Mouse (Mus musculus) yolk sac, embryonic 10.5 days (tissue): ENCODE measurements at regions not wholly inside any gene's neighbourhood (a gene's known extent, or its start where the extent isn't known, plus 50 kb on each side); places are given as distances from the start of the nearest gene placed in this dataset.
A peak's percentile ranks its signal among the peaks of the same experiment; 100 is the strongest.
"Not testable (repeated sequence)": the region's sequence is repeated elsewhere in the genome, so short reads cannot be mapped to it uniquely, and the experiment has no call there.

Experiments
- DNase-seq: peaks from one replicate; pipeline ENCODE4 v3.0.0-alpha.2; 2017; ENCODE audit warnings: low spot score

DNA sequence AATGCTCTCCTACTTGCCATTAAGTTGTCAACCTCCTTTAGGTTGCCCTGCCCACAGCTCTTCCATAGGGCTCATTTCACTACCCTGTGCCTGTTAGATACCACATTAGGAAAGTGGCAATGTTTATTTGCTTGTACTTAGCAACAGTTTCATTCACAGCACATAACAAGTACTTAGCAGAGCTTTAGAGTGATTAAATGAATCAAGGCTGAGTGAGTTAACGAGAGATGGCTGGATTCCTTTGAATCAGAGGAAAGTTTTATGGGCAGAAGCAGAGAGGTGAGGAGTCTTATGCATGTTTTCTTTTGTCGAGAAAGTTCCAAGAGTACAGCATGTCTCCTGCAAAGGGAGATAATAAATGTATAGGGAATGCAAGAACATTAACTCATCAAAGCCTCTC lies 60.5 kb downstream of the Ptgs2 start:
- DNase-seq: no peak

- no peak for DNase-seq
Measured at GRCm38 (mm10) chr1:150164890-150165596, 65.2 kb downstream of the Ptgs2 start.

DNA sequence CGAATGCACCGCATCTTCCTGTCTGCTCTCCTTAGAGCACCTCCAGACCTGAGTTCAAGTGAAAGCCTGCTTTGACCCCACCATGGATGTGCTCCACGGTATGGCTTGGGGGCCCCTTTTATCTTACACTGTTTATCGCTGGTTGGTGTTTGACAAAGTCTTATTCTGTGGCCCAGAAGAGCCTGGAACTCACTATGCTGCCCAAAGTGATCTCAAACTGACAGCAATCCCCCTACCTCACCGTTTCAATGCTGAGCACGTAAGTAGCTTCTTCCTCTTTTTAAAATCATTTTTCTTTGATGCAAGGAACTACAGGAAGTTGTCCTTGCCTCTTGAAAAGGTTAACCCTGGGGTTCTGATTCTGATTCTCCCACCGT lies 65.8 kb downstream of the Ptgs2 start:
- no peak for DNase-seq

- no peak for DNase-seq
Measured at GRCm38 (mm10) chr1:150167172-150167571, 67.3 kb downstream of the Ptgs2 start.

DNA sequence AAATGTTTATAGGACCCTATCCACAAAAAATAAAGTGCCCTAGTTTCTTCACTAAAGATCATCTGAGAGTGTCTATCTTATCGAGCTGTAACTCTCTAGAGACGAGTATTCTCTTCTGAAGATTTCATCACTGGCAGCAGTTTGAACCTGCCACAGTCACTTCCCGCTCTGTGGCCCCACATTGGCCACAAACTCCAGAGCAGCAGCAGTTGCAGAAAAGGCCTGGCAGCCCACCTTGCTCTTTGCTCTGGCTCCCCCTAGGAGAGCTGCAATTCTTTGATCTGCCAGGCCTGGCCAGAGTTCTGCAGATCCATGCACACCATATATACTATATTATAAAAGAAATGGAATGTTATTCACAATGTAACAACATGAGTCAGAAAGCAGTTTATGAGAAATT lies 74.4 kb downstream of the Ptgs2 start:
- no peak for DNase-seq

DNA sequence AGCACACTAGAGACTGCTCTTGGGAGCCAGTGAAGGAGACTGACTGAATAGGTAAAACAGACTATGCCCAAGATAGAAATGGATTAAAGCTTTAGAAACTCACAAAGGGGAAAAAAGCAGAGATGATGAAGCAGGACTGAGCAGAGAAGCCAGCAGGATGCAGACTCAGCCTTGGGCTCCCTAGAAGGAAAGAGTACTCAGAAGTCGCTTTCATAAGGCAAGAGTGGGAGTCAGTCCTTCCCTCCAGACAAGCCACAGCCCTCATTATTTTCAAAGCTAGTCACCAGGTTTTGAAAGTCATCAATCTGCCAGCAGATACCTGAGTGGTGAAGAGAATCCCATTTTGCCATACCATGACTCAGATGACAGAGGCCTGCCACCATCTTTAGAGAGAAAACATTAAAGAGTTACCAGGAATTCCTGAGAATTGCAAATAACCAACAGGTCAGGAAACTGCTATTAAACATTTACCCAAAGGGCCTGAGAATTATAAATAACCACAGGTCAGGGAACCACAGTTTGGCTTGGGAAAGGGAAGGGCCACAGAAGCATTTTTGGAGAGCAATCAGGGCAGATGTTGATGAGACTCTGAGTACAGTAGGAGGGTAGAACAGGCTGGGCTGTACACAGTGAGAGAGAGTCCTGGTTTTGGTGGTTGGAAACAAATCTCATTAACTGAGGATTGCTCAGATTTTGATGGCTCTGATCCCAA lies 77.4 kb downstream of the Ptgs2 start:
- DNase-seq: peak; percentile 8

GRCm38 (mm10) chr1:150202022-150202421 lies 102.2 kb downstream of the Ptgs2 start:
- no peak for DNase-seq

- no peak for DNase-seq
Measured at GRCm38 (mm10) chr1:150212454-150212853, 106.8 kb upstream of the Pdc start.

GRCm38 (mm10) chr1:150216672-150217071 lies 102.5 kb upstream of the Pdc start:
- DNase-seq: no peak

DNA sequence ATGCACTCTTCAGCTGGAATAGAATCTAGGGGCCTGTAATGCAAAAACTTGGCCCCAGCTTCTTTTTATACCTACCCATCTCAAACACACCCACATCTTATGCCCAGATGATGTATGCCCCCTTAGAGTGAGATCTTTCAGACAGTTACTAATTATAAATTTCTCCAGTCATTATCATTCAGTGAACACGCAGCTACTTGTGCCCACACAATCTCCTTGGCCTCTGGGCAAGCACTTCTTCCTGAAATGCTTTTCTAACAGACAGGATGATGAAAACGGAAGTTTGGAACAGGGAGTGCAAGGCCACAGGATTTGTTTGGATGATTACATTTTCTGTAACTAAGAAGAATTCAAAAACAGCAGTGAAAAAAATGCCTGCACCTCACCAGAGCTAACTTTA lies 100.4 kb upstream of the Pdc start:
- no peak for DNase-seq

DNA sequence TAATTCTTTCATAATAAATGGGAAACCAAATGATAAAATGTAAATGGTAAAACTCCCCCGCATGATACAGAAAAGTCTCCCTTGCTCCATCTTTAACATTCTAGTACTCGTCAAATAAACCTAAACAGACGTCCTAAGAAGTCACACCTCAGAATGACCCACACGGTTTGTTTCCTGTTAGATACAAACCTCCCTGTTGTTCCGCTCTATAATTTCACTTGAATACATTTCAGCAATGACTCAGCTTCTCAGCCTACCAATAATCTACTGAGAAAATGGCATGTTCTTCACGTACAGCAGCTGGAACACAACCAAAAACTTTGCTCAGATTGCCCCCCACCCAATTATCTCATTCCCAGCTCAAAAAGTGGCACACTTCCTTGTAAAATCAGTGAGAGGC lies 93.7 kb upstream of the Pdc start:
- no peak for DNase-seq

- not testable (repeated sequence) for DNase-seq
Measured at GRCm38 (mm10) chr1:150239504-150239903, 79.7 kb upstream of the Pdc start.

DNA sequence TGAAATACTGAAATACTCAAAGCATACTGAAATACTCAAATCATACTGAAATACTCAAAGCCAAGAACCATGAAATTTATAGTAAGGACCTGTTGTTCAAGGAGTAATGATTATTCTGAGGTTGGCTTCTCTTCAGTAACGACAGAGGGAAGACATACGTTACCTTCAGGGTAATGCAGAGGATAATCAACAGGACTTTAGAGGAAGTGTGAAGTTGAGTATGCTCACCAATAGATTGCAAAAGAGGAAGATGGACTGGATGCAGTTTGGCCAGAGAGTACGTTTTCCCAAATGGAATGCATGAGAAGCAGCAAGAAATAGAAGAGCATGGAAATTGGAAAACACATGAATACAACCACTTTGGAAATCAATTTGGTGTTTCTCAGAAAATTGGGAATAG lies 79.1 kb upstream of the Pdc start:
- no peak for DNase-seq

DNA sequence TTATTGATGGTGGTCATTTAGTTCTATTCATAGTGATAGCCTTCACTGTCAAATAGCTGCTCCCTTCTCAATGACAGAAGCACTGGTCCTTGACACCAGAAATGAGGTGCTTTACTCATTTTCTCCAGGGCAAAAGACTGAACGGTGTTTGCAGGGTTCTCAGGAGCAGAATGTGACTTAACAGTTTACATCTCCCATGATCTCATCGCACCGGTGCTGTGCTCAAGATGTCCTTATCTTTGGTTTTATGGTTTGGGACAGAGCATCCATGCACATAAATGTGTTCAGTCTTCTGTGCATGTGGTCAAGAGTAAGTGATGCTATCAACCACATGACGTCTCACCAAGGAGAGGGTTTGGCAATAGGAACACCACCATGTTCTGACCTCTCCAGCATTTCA lies 78.1 kb upstream of the Pdc start:
- DNase-seq: no peak

DNA sequence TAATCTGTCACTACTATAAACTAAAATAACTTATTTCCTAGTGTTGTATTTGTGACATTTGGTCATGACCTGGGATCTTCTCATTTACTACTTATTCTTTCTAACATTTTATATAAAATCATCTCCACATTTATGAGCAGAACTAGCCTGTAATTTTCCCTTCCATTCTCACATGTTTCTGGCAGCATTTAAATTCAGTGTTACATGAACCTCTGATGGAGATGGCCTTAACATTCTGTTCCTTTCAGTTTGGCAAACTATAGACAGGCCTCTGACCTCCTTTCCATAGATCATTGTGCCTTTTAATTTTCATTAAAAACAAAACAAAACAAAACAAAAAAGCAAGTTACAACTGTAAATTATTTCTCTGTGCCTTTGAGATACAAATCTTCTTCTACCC lies 77.1 kb upstream of the Pdc start:
- no peak for DNase-seq

- no peak for DNase-seq
Measured at GRCm38 (mm10) chr1:150244916-150245315, 74.3 kb upstream of the Pdc start.

DNA sequence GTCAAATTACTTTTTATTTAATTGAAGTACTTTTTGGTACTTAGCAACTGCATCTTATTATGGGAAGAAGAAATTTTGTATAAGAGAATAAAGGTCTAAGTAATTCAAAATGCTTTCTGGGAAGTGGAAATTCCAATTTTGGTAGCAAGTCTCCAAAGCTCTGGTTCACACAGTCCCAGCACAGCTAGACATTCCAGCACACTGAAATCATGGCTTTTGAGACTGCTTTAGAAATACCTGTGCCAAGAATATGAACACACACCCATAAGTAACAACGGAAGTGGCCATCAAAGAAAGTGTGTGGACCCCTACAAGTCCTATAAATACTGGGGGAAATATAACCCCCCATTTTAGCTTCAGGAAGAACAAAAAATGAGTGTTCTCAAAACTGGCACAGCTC lies 67.8 kb upstream of the Pdc start:
- DNase-seq: no peak

DNA sequence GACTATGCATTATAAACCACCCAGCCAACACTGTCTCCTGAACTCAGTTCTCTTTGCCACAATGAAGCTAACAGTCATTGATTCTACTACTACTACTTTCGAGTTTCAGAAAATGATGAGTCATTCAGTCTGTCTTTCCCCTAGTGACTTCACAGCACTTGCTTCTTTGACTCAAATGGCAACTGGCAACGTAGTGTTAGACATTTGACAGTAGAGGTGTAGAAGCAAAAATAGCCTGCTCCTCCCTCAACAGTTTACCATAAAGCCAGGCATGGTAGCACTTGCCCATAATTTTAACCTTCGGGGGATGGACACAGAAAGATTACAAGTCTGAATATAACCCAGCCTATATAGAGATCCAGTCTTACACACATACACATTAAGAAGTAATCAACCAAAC lies 67.3 kb upstream of the Pdc start:
- no peak for DNase-seq

DNA sequence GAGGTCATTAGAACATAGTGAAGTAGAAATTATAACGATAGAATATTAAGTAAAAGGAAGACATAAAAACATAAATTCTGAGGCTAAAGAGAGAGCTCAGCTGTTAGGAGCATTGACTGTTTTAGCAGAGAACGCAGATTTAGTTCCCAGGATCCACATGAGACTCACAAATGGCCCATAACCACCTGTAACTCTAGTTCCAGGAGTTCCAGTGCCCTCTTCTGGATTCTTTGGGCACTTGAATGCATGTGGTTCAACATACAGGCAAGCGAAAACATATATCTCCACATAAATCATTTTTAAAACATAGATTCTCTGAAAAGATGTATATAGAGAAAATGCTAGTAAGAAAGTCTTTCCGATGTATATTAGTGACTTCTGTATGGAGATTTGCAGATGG lies 61.6 kb upstream of the Pdc start:
- DNase-seq: no peak

DNA sequence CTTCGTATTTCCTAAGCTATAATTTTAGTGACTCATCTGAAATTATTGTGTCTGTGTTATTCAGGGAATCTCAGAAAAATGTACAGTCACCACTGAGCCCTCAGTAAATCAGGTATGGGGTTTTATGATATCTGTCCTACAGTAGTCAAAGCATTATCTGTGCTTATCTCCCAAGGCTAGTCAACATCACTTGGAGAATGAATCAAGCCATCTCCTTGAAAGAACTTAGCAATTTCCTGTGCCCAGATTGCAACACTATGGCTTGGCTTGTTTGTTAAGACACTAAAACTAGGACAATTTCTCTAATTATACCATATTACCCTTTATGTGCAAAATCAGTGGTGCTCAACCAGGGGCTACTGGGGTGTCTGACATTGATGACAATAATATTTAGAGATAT lies 58.9 kb upstream of the Pdc start:
- DNase-seq: no peak

GRCm38 (mm10) chr1:150266502-150266901 lies 52.7 kb upstream of the Pdc start:
- no peak for DNase-seq

GRCm38 (mm10) chr1:150267003-150267402 lies 52.2 kb upstream of the Pdc start:
- DNase-seq: no peak
